Mouse (Mus musculus) heart, postnatal 36 days (tissue): ENCODE measurements around the gene Olfr140. TPM values are rescaled to one million over a fixed set of nuclear protein-coding genes. Genes with fewer than 3 reads are reported as not detected.

ENCODE experiments used
- DNase-seq, 2 experiments: peaks; one replicate each; pipeline ENCODE4 v3.0.0; 2021 to 2022
- intact Hi-C: fragments of 180-260 bp; cut with DNase I; formaldehyde crosslinking; loops from one replicate; pipeline ENCODE4 v1.15.1; 2025
- total RNA-seq, 2 experiments: library from RNA; stranded (reverse); gene quantifications; 2 replicates each; pipeline ENCODE4 v1.2.3; 2021

Gene Olfr140
- total RNA-seq = not detected

DNA sequence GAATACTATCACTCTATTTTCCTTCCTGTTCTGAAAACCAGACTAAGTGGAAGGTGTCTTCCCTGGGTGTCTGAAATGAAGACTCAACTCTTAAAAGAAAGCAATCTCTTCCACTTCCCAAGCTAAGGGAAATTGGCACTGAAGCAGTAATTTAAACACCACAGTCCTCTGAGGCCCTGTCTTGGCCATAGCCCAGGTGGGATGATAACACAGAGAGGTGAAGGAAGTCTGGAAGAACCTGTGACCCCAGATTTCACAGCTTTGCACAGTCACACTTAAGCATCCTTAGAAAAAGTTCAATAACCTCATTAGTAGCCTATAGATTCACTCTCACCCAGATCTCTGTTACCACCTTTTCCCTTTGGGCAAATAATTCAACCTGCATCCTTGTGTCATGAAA, at the start of gene Olfr140:
Gene Olfr140 (minus strand): TSS at position 101 of the 400 bp plus-strand sequence.
- no peak for DNase-seq
- intact Hi-C loops = no loop called here

DNA sequence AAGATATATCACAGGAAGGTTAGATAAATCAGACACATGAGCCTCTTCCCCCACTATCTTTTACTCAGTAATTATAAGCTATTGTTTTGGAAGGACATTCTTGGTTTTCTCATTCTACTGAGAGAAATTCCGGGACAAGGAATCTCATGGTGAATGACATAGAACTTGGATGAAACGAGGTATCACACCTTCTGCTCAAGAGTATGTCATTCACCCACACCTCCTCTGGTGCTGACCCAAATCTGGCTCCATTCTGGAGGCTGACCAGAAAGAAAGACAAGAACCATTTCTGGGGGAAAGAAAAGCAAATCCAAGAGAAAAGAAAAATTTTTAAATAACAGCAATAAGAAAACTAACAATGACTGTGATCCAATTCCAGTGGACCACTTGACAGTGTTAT, 6.7 kb upstream of the Olfr140 start:
- no peak for DNase-seq
- intact Hi-C loops = no loop called here

DNA sequence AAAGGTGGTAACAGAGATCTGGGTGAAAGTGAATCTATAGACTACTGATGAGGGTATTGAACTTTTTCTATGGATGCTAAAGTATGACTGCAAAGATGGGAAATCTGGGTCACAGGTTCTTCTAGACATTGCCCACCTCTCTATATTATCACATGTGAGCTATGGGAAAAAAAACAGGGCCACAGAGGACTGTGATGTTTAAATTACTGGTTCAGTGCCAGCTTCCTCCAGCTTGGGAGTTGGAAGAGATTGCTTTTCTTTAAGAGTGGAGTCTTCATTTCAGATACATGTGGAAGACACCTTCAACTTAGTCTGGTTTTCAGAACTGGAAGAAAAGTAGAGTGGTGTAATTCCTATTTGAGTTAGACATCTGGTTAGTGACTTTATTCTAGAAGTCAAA, 28.4 kb downstream of the Olfr140 start, which contains the start of gene Olfr1265:
Gene Olfr1265 (plus strand): TSS at position 301 of the 400 bp plus-strand sequence.
- intact Hi-C loops = no loop called here
- no peak for DNase-seq

DNA sequence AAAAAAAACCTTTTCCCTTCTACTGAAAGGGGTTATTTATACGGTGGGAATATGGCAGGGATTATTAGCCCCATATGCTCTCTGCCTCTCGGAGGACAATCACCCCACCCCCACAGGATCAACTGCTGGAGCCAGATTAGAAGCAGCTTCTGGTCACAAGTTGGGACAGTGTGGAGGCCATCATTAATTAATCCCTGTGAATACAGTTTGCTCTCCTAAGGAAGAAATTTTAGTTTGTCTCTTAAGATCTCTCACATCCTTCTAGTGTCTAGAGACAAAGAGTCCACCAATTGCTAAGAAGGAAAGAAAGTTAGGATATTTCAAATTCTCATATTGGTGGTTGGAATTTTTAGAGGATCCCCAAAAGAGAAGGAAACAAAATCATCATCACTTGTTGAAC, 37.9 kb downstream of the Olfr140 start, which contains the start of gene Olfr1264:
Gene Olfr1264 (minus strand): TSS at position 101 of the 400 bp plus-strand sequence.
- DNase-seq = no peak
- intact Hi-C loops = no loop called here

DNA sequence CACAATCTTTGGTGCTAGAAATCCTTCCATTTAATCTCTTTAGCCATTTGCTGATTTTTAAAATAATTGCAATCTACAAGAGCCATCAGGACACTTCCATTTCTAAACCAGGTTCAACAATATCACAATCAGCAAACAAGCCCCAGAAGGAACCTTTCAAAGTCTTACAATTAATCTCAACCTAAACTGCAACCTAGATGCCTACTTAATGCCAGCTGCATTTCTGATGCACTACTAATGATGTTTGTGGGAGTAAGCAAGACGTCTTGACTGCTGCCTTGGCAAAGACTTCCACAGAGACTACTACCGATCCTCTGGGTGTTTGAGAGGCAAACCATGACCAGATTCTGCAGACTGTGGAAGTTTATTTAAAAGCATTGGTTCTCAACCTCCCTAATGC, 51.6 kb downstream of the Olfr140 start, which contains the start of gene Olfr1263:
Gene Olfr1263 (plus strand): TSS at position 301 of the 400 bp plus-strand sequence.
- intact Hi-C loops = no loop called here

DNA sequence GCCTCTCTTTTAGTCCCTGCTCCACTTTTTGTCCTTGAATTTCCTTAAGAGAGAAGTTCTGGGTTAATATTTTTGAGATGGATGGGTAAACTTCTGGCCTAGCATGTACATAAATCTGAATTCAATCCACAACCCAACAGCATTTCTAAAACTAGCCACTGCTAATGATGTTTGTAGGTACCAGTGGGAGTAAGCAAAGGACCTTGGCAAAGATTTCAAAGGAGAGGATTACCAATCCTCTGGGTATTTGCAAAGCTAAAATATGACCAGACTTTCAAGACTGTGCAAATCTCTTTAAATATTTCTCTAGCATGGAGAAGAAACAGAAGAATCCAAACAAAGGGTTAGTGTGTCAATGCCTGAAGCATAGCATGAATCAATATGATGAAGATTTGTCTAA, 63.5 kb downstream of the Olfr140 start, which contains the start of gene Olfr1262:
Gene Olfr1262 (plus strand): TSS at position 301 of the 400 bp plus-strand sequence.
- DNase-seq = no peak

More for the DNA sequence above, 51.6 kb downstream of the Olfr140 start, which contains the start of gene Olfr1263:
- no peak for DNase-seq

More for the DNA sequence above, 63.5 kb downstream of the Olfr140 start, which contains the start of gene Olfr1262:
- intact Hi-C loops = no loop called here

Other genes starting within 250 kb of the Olfr140 start
- gene Olfr1256, start 222.0 kb downstream of the Olfr140 start, total RNA-seq = not detected
- gene Olfr48, start 215.4 kb downstream of the Olfr140 start, total RNA-seq = not detected
- not detected for gene Olfr1257, start 185.2 kb downstream of the Olfr140 start, total RNA-seq
- gene Olfr1258, start 136.3 kb downstream of the Olfr140 start, total RNA-seq = not detected
- gene Olfr1259, start 114.9 kb downstream of the Olfr140 start, total RNA-seq = not detected
- not detected for gene Olfr1260, start 89.3 kb downstream of the Olfr140 start, total RNA-seq
- not detected for gene Olfr1261, start 72.4 kb downstream of the Olfr140 start, total RNA-seq
- gene Olfr1262, start 63.4 kb downstream of the Olfr140 start, total RNA-seq = not detected
- not detected for gene Olfr1263, start 51.5 kb downstream of the Olfr140 start, total RNA-seq
- gene Olfr1264, start 38.0 kb downstream of the Olfr140 start, total RNA-seq = not detected
- not detected for gene Olfr1265, start 28.3 kb downstream of the Olfr140 start, total RNA-seq
- not detected for gene Olfr1269, start 57.8 kb upstream of the Olfr140 start, total RNA-seq
- gene Olfr32, start 78.7 kb upstream of the Olfr140 start, total RNA-seq = not detected
- not detected for gene Olfr1270, start 89.5 kb upstream of the Olfr140 start, total RNA-seq
- not detected for gene Olfr1506, start 160.9 kb upstream of the Olfr140 start, total RNA-seq
- gene Olfr142, start 194.0 kb upstream of the Olfr140 start, total RNA-seq = not detected
- not detected for gene Olfr1271, start 207.4 kb upstream of the Olfr140 start, total RNA-seq
- not detected for gene Olfr1272, start 229.2 kb upstream of the Olfr140 start, total RNA-seq